Mouse (Mus musculus): ENCODE measurements around the gene Anapc11. TPM values are rescaled to one million over a fixed set of nuclear protein-coding genes. Genes with fewer than 3 reads are reported as not detected.

Gene Anapc11
- polyA plus RNA-seq, 1 experiment = 116 TPM

DNA sequence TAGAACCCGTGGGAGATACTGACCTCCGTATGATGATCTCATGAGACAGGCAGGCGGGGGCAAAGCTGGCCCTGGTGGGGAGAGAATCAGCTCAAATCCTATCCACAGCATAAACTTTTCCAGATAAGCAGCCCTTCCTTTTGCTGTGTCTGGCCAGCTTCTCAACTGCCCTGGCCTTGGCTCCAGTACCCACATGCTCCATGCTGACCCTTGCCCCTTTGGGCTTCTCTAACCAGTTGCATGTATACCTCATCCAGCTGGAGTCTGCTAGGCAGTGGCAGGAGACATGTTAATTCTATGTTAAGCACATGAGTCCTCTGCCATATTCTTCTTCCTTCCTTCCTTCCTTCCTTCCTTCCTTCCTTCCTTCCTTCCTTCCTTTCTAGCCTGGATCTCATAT lies 56.5 kb downstream of the Anapc11 start:
- DNase-seq (ENCODE audit: low spot score) = no peak

DNA sequence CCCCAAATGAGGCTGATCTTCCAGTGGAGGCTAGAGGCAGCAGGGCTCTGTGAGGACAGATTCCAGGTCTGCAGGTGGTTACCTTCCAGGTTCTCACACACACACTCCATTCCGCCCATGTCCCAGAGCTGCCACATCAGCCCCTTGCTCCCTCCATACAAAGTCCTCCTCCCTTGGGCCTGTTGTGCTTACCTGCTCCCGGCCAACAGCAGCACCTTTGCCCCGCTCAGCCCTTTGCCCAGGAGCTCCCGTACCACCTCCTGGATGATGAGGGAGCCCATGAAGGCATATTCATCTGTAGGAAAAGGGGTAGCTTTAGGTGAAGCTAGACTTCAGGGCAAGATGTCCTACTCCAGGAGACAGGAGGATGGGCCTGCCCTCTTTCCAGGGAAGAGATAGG lies 59.1 kb downstream of the Anapc11 start:
- no peak for DNase-seq (ENCODE audit: low spot score)

Other genes with a start within 250 kb of the Anapc11 start
- gene Actg1, start 249.9 kb upstream of the Anapc11 start, polyA plus RNA-seq (2012; rRNA removed) = 1,024 and 1,454 TPM in 2 replicates
- gene Fscn2, start 236.9 kb upstream of the Anapc11 start, polyA plus RNA-seq (2012; rRNA removed) = 0.25 TPM in 1 of 2 replicates, not detected in the other
- 21.8 and 22.2 TPM in 2 replicates for gene Faap100, start 219.7 kb upstream of the Anapc11 start, polyA plus RNA-seq (2012; rRNA removed)
- 40.6 and 41.1 TPM in 2 replicates for gene Nploc4, start 160.7 kb upstream of the Anapc11 start, polyA plus RNA-seq (2012; rRNA removed)
- not detected in 2 replicates for gene Tspan10, start 155.8 kb upstream of the Anapc11 start, polyA plus RNA-seq (2012; rRNA removed)
- 0.34 and 0.63 TPM in 2 replicates for gene Pde6g, start 144.9 kb upstream of the Anapc11 start, polyA plus RNA-seq (2012; rRNA removed)
- gene Oxld1, start 140.4 kb upstream of the Anapc11 start, polyA plus RNA-seq (2012; rRNA removed) = 19.8 and 26.8 TPM in 2 replicates
- gene Ccdc137, start 140.3 kb upstream of the Anapc11 start, polyA plus RNA-seq (2012; rRNA removed) = 21.5 and 31.0 TPM in 2 replicates
- 23.9 and 24.0 TPM in 2 replicates for gene Arl16, start 130.8 kb upstream of the Anapc11 start, polyA plus RNA-seq (2012; rRNA removed)
- gene Mrpl12, start 113.8 kb upstream of the Anapc11 start, polyA plus RNA-seq (2012; rRNA removed) = 62.4 and 72.4 TPM in 2 replicates
- gene Slc25a10, start 106.6 kb upstream of the Anapc11 start, polyA plus RNA-seq (2012; rRNA removed) = 98.9 and 115 TPM in 2 replicates
- 1.8 and 2.4 TPM in 2 replicates for gene Gcgr, start 67.7 kb upstream of the Anapc11 start, polyA plus RNA-seq (2012; rRNA removed)
- 112 and 117 TPM in 2 replicates for gene Mcrip1, start 48.7 kb upstream of the Anapc11 start, polyA plus RNA-seq (2012; rRNA removed)
- not detected in 2 replicates for gene Ppp1r27, start 47.3 kb upstream of the Anapc11 start, polyA plus RNA-seq (2012; rRNA removed)
- 272 and 354 TPM in 2 replicates for gene P4hb, start 25.2 kb upstream of the Anapc11 start, polyA plus RNA-seq (2012; rRNA removed)
- 399 and 409 TPM in 2 replicates for gene Arhgdia, start 16.8 kb upstream of the Anapc11 start, polyA plus RNA-seq (2012; rRNA removed)
- 56.2 and 57.6 TPM in 2 replicates for gene Alyref, start 56 bp upstream of the Anapc11 start, polyA plus RNA-seq (2012; rRNA removed)
- 0.40 and 0.62 TPM in 2 replicates for gene Npb, start 10.1 kb downstream of the Anapc11 start, polyA plus RNA-seq (2012; rRNA removed)
- 87.2 and 120 TPM in 2 replicates for gene Pcyt2, start 19.5 kb downstream of the Anapc11 start, polyA plus RNA-seq (2012; rRNA removed)
- 78.6 and 107 TPM in 2 replicates for gene Sirt7, start 26.8 kb downstream of the Anapc11 start, polyA plus RNA-seq (2012; rRNA removed)
- 50.1 and 62.5 TPM in 2 replicates for gene Mafg, start 35.2 kb downstream of the Anapc11 start, polyA plus RNA-seq (2012; rRNA removed)
- gene Pycr1, start 45.3 kb downstream of the Anapc11 start, polyA plus RNA-seq (2012; rRNA removed) = 15.5 and 18.5 TPM in 2 replicates
- gene Myadml2, start 49.7 kb downstream of the Anapc11 start, polyA plus RNA-seq (2012; rRNA removed) = 0.07 and 0.21 TPM in 2 replicates
- gene Notum, start 62.8 kb downstream of the Anapc11 start, polyA plus RNA-seq (2012; rRNA removed) = 13.0 and 16.6 TPM in 2 replicates
- gene Aspscr1, start 74.6 kb downstream of the Anapc11 start, polyA plus RNA-seq (2012; rRNA removed) = 50.8 and 52.2 TPM in 2 replicates
- gene Cenpx, start 115.3 kb downstream of the Anapc11 start, polyA plus RNA-seq (2012; rRNA removed) = 62.3 and 76.0 TPM in 2 replicates
- gene Lrrc45, start 115.5 kb downstream of the Anapc11 start, polyA plus RNA-seq (2012; rRNA removed) = 54.6 and 66.6 TPM in 2 replicates
- gene Rac3, start 123.0 kb downstream of the Anapc11 start, polyA plus RNA-seq (2012; rRNA removed) = 14.6 and 17.4 TPM in 2 replicates
- gene Dcxr, start 128.9 kb downstream of the Anapc11 start, polyA plus RNA-seq (2012; rRNA removed) = 58.1 and 60.6 TPM in 2 replicates
- gene Cbr2, start 133.7 kb downstream of the Anapc11 start, polyA plus RNA-seq (2012; rRNA removed) = 349 and 361 TPM in 2 replicates
- gene Hmga1b, start 164.4 kb downstream of the Anapc11 start, polyA plus RNA-seq (2012; rRNA removed) = 1.7 and 2.1 TPM in 2 replicates
- gene Rfng, start 185.8 kb downstream of the Anapc11 start, polyA plus RNA-seq (2012; rRNA removed) = 25.7 and 27.4 TPM in 2 replicates
- gene Gps1, start 185.9 kb downstream of the Anapc11 start, polyA plus RNA-seq (2012; rRNA removed) = 119 and 149 TPM in 2 replicates
- 36.1 and 39.1 TPM in 2 replicates for gene Dus1l, start 198.0 kb downstream of the Anapc11 start, polyA plus RNA-seq (2012; rRNA removed)
- 187 and 188 TPM in 2 replicates for gene Fasn, start 226.1 kb downstream of the Anapc11 start, polyA plus RNA-seq (2012; rRNA removed)

All from urinary bladder, adult 2 months (tissue).